Mouse (Mus musculus): Measurements from ENCODE around the gene Ddx10. TPM values are rescaled to one million over a fixed set of nuclear protein-coding genes. Genes with fewer than 3 reads are reported as not detected.

Ddx10 gene
- polyA plus RNA-seq (2014; fragmentation: Illumina TruSeq; extraction: RNeasy Lipid Tissue Mini Kit (QIAGEN cat#74804); ENCODE audit: insufficient read depth, low read depth, low replicate concordance) = 9.1 TPM

GRCm38 (mm10) chr9:53247953-53248397, at the start of gene Ddx10:
Gene Ddx10 (minus strand): TSS chr9:53248053.

Other genes starting within 250 kb of the Ddx10 start
- gene Exph5, start 53.6 kb upstream of the Ddx10 start, polyA plus RNA-seq (2014; fragmentation: Illumina TruSeq; extraction: RNeasy Lipid Tissue Mini Kit (QIAGEN cat#74804); ENCODE audit: insufficient read depth, low read depth, low replicate concordance) = 1.4 TPM
- 17.2 TPM for gene Kdelc2, start 136.0 kb upstream of the Ddx10 start, polyA plus RNA-seq (2014; fragmentation: Illumina TruSeq; extraction: RNeasy Lipid Tissue Mini Kit (QIAGEN cat#74804); ENCODE audit: insufficient read depth, low read depth, low replicate concordance)
- 1.8 TPM for gene 4930550C14Rik, start 154.3 kb upstream of the Ddx10 start, polyA plus RNA-seq (2014; fragmentation: Illumina TruSeq; extraction: RNeasy Lipid Tissue Mini Kit (QIAGEN cat#74804); ENCODE audit: insufficient read depth, low read depth, low replicate concordance)